Mouse (Mus musculus) liver, embryonic 14.5 days (tissue): ENCODE data around the gene Prcd.

Source experiments
- CTCF ChIP-seq: IDR thresholded peaks from 2 replicates; pipeline ENCODE4 v1.5.1; 2016; ENCODE audit warnings: antibody characterized with exemption, low read depth, control low read depth
- EP300 ChIP-seq: IDR thresholded peaks from 2 replicates; pipeline ENCODE4 v1.6.1; 2016; ENCODE audit warnings: antibody characterized with exemption, low read depth

- TF ChIP-seq EP300 = no peak
- TF ChIP-seq CTCF = no peak
Measured at GRCm38 (mm10) chr11:116676175-116676976, 23.0 kb downstream of the Prcd start.
